Mouse (Mus musculus) kidney, adult 9 months (tissue): ENCODE results near the gene Slc7a1.
A peak's percentile ranks its signal among the peaks of the same experiment; 100 is the strongest.

ENCODE experiments used
- DNase-seq: peaks from one replicate; pipeline ENCODE4 v3.0.0; 2022

Slc7a1 gene

DNA sequence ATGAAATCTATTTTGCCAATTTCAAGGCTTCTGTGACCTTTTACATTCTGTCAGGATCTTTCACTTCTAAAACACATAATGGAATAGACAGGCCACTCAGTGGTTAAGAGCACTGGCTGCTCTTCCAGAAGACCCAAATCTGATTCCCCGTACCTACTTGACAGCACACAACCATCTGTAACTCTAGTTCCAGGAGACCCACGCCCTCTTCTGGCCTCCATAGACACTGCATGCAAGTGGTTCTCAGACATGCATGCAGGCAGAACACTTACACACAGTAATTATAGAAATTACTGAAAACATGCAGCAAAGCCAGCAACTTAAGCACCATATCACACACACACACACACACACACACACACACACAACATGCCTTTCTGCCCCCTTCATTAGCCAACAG lies 87.3 kb downstream of the Slc7a1 start:
- no peak for DNase-seq

DNA sequence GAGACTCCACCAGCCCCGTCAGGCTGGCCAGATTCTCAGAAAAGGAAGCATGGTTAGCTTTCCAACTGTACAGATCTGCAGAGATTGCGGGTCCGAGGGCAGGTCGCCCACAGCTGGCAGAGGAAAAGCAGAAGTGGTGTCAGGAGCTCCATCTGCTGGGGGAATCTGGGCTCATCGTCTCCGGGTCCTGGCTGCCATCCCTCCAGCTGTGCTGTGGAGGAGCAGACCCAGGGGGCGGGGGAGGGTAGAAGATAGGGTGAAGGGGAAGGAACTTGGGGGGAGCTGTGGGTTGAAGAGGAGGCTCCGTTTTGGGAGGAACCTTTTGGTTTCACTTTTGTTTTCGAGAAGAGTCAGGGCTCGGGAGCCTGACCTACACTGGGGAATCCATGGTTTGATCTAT lies 88.9 kb downstream of the Slc7a1 start:
- no peak for DNase-seq

GRCm38 (mm10) chr5:148304112-148304511 lies 95.6 kb downstream of the Slc7a1 start:
- DNase-seq, result no peak

- no peak for DNase-seq
Measured at GRCm38 (mm10) chr5:148302968-148303367, 96.7 kb downstream of the Slc7a1 start.

- DNase-seq, result peak; percentile 3
Measured at GRCm38 (mm10) chr5:148293346-148293745, 106.4 kb downstream of the Slc7a1 start.

DNA sequence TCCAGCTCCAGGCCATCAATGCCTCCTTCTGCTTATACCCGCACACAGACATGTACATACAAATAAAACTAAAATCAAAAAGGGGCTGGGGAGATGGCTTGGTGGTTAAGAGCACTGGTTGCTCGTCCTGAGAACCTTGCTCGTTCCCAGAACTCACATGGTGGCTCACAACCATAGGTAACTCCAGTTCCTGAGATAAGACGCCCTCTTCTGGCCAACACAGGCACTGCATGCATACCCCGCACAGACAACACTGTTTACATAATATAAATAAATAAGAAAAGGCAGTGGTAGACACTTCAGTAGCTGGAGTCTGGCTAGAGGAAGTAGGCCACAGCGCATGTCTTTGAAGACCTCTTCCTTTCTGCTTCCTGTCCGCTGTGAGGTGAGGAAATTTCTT lies 106.8 kb downstream of the Slc7a1 start:
- no peak for DNase-seq

- no peak for DNase-seq
Measured at GRCm38 (mm10) chr5:148289951-148290350, 109.8 kb downstream of the Slc7a1 start.

DNA sequence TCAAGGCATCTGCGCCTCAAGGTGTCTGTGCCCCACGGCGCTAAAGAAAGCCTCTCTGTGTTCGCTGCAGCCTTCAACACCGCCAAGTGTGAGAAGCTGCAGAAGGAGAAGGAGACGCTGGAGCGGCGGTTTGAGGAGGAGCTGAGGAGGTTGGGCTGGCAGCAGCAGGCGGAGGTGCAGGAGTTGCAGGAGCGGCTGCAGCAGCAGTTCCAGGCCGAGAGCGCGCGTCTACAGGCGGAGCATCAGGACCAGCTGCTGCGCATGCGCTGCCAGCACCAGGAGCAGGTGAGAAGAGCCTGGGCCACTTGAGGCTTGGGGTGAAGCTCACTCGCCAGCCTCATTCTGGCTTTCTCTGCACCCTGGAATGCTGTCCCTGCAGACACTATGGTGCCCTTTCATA lies 110.9 kb downstream of the Slc7a1 start:
- no peak for DNase-seq

GRCm38 (mm10) chr5:148287529-148287928 lies 112.2 kb downstream of the Slc7a1 start:
- no peak for DNase-seq

DNA sequence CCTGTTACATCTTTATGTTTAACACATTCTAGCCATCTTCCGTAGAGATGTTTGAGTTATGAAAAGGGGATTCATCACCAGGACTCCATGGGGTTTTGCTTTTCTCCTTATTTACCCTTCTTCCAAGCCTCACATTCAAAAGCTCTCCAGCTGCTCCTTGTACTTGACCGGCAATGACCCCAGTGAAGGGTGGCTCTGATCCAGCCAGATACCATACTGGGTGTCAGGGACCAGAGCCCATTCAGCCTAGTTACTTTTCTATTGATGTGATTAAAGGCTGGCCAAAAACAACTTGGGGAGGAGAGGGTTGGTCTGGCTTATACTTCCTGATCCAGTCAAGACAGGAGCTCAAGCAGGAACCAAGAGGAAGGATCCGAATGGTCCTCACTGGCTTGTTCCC lies 116.1 kb downstream of the Slc7a1 start:
- no peak for DNase-seq

GRCm38 (mm10) chr5:148283177-148283576 lies 116.5 kb downstream of the Slc7a1 start:
- no peak for DNase-seq

GRCm38 (mm10) chr5:148282631-148283030 lies 117.1 kb downstream of the Slc7a1 start:
- no peak for DNase-seq

- DNase-seq, result no peak
Measured at GRCm38 (mm10) chr5:148282093-148282492, 117.6 kb downstream of the Slc7a1 start.

GRCm38 (mm10) chr5:148280321-148280720 lies 119.4 kb downstream of the Slc7a1 start:
- DNase-seq, result no peak

- no peak for DNase-seq
Measured at GRCm38 (mm10) chr5:148278233-148278632, 121.5 kb downstream of the Slc7a1 start.
